Mouse (Mus musculus): ENCODE results near the gene Trib2.

- TF ChIP-seq CTCF (IDR thresholded peaks at IDR 0.05; ENCODE audit: extremely low read depth, insufficient read depth, insufficient read length, insufficient replicate concordance), result no peak
- no peak for TF ChIP-seq POLR2A (IDR thresholded peaks at IDR 0.05; ENCODE audit: low read depth, low read length)
Observed at GRCm38 (mm10) chr12:15832674-15833052, 15.9 kb upstream of the Trib2 start.

Data from spleen, adult 2 months (tissue).